Mouse (Mus musculus) small intestine, adult 2 months (tissue): Measurements from ENCODE around the gene Pacrg. TPM values are rescaled to one million over a fixed set of nuclear protein-coding genes. Genes with fewer than 3 reads are reported as not detected.

Experiments
- H3K27ac ChIP-seq: fragments of 200-500 bp; 2 replicates; pipeline ENCODE4 v1.5.1; 2012; ENCODE audit warnings: low read depth, low read length, control low read depth, inconsistent platforms; ENCODE audit not compliant: insufficient read depth
- H3K27me3 ChIP-seq: fragments of 200-500 bp; 2 replicates; pipeline ENCODE4 v1.6.1; 2012; ENCODE audit warnings: mild to moderate bottlenecking, moderate library complexity, low read length, inconsistent platforms; ENCODE audit not compliant: control insufficient read depth, insufficient read depth
- H3K36me3 ChIP-seq: fragments of 200-500 bp; 2 replicates; pipeline ENCODE4 v1.6.1; 2012; ENCODE audit warnings: mild to moderate bottlenecking, low read length, control low read depth, inconsistent platforms; ENCODE audit not compliant: control insufficient read depth, insufficient read depth
- H3K4me1 ChIP-seq: fragments of 200-500 bp; 2 replicates; pipeline ENCODE4 v1.6.1; 2012; ENCODE audit warnings: low read length, inconsistent platforms, mixed read lengths; ENCODE audit not compliant: control insufficient read depth, insufficient read depth, insufficient read length
- H3K4me3 ChIP-seq: fragments of 200-500 bp; 2 replicates; pipeline ENCODE4 v1.5.1; 2012; ENCODE audit warnings: low read depth, mild to moderate bottlenecking, control low read depth, inconsistent platforms, low read length, moderate library complexity
- CTCF ChIP-seq: fragments of 200-500 bp; IDR thresholded peaks from 2 replicates; pipeline ENCODE4 v1.5.1; 2012; ENCODE audit warnings: low read depth, mild to moderate bottlenecking, control low read depth, inconsistent platforms, low read length, moderate library complexity, mixed read lengths; ENCODE audit not compliant: insufficient replicate concordance, insufficient read length; ENCODE audit errors: extremely low read depth
- POLR2A ChIP-seq: fragments of 200-500 bp; IDR thresholded peaks from 2 replicates; pipeline ENCODE4 v1.6.1; 2012; ENCODE audit warnings: low read depth, mild to moderate bottlenecking, control low read depth, inconsistent platforms, low read length, moderate library complexity
- WGBS: fragments of 180-500 bp; shearing (Covaris S2); methylation state at CpG from one replicate; pipeline ENCODE4 v1.1.7; 2018; 5-methylcytosine and 5-hydroxymethylcytosine counted together
- polyA plus RNA-seq: library from polyadenylated mRNA; depleted of rRNA; stranded (reverse); fragments of >200 nt; gene quantifications from 2 replicates; pipeline ENCODE4 v1.2.3, GENCODE M21; 2012

Pacrg gene
- polyA plus RNA-seq, 1 experiment, result not detected

DNA sequence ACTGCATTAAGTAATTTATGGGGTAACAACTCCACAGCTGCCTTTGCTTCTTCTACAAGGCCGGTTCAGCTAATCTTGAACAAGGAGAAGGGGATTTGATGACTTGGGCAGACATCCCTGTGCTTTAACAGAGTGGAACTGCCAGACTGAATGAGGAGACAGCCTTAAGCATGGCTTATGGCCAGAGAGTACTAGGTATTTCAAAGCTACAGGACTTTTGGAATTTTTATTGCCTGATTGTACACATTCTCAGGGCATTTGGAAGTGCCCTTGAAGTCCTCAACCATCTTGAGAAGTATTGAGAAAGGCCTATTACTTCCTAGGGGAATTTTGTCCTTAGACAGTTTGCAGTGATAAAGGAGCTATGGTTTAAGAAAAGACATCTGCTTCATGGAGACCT lies 65.6 kb downstream of the Pacrg start:
- no peaks in the 10 kb centered on the region for H3K36me3 ChIP-seq
- no peak overlapping the region for H3K4me3 ChIP-seq
- H3K4me1 ChIP-seq, result no peaks in the 10 kb centered on the region
- no peak for TF ChIP-seq POLR2A
- TF ChIP-seq CTCF, result no peak
- no peak overlapping the region for H3K27ac ChIP-seq
- no peaks in the 10 kb centered on the region for H3K27me3 ChIP-seq
- 61% methylated on average over 1 of the region's 1 CpGs for WGBS

DNA sequence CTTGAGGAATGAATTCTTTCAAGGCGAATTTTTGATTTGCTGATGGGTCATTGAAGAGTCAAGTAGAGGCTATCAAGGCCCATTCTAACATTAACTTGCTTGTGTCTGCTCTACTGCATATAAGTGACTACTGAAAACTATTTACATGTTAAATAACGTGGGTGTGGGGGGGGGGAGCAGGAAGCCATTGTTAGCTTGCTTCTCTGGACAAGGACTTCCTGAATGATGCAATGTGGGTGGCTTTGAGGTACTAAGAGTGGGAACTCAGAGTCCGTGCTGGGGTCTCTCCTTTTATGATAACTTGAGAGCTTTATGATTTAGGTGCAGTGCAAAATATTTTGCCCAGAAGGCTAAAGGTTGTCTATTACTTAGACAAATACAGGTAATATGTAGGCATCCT lies 67.9 kb downstream of the Pacrg start:
- no peak overlapping the region for H3K27ac ChIP-seq
- no peaks in the 10 kb centered on the region for H3K36me3 ChIP-seq
- H3K27me3 ChIP-seq, result no peaks in the 10 kb centered on the region
- TF ChIP-seq CTCF (no peak), POLR2A (no peak)
- no peaks in the 10 kb centered on the region for H3K4me1 ChIP-seq
- H3K4me3 ChIP-seq, result no peak overlapping the region
- 49% methylated on average over 3 of the region's 3 CpGs for WGBS

DNA sequence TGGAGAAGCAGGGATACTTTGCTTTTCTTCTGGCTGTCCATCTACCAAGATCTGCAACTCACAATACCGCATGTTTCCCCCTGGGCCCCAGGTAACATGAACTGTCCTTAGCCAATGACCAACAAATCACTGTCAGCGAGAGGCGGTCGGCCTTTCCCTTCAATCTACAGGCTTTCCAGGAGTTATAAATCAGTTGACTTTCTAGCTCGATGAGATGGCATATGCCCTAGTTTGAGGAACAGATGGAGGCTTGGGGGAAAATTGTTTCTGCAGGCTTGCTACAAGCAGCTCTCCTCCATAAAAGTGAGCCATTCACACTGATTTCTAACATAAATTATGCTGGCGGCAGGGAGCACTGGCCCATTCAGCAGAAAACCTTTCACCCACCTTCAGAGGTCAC lies 70.2 kb downstream of the Pacrg start:
- H3K36me3 ChIP-seq, result no peaks in the 10 kb centered on the region
- H3K4me3 ChIP-seq, result no peak overlapping the region
- 69% methylated on average over 6 of the region's 6 CpGs for WGBS
- no peaks in the 10 kb centered on the region for H3K4me1 ChIP-seq
- TF ChIP-seq CTCF, result no peak
- TF ChIP-seq POLR2A, result no peak
- H3K27ac ChIP-seq, result no peak overlapping the region
- no peaks in the 10 kb centered on the region for H3K27me3 ChIP-seq

DNA sequence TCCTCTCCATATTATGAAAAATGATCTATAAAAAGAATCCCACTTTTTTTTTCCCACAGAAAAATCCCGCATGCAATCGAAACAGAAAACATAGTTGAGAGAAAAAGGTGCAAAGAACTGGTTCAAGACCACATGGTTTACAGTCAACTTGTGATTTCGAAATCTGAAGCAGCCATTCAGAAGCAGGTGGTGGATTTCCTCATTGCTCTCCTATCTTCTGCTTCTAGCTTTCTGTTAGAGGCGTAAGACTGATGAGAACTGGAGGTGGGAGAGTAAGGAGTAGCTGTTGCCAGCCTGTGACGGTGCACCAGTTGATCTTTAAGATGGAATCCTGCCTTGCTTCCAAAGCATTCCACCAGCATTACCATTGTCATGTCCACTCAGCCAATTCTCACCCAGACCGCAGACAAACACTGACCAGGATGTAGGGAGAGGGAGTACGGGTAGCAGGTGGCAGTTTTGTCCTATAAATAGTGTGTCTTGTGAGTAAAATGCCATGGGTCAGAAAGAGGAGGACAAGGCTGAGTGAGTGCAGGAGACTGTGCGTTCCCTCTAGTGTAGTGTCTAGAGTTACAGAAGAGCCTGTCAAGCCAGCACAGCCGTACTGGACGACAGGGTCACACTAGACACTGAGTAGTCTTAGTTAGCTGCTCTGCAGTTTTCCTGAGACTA lies 73.2 kb downstream of the Pacrg start:
- 53% methylated on average over 10 of the region's 10 CpGs for WGBS
- no peak overlapping the region for H3K27ac ChIP-seq
- H3K4me1 ChIP-seq, result no peaks in the 10 kb centered on the region
- no peaks in the 10 kb centered on the region for H3K36me3 ChIP-seq
- H3K4me3 ChIP-seq, result no peak overlapping the region
- H3K27me3 ChIP-seq, result no peaks in the 10 kb centered on the region
- TF ChIP-seq CTCF (no peak), POLR2A (no peak)

DNA sequence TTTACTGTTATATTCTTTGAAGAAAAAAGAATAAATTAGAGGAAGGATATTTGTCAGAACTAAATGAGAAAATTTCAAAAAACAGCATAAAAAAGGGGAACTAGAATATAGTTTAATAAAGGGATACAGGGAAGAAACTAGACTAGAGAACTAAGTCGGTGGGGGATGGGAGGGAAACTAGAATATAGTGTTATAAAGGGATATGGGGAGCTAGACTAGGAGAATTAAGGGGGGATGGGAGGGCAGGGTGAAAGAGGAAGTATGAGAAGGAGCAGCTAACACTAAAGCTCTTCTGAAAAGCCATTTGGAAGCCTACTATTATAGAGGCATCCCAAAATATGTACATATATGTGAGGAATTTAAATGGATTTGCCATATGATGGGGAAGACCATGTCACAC lies 75.8 kb downstream of the Pacrg start:
- no peak overlapping the region for H3K4me3 ChIP-seq
- no peaks in the 10 kb centered on the region for H3K4me1 ChIP-seq
- no peaks in the 10 kb centered on the region for H3K27me3 ChIP-seq
- no peak overlapping the region for H3K27ac ChIP-seq
- H3K36me3 ChIP-seq, result no peaks in the 10 kb centered on the region
- no peak for TF ChIP-seq POLR2A
- WGBS, result 79% methylated on average over 1 of the region's 1 CpGs

DNA sequence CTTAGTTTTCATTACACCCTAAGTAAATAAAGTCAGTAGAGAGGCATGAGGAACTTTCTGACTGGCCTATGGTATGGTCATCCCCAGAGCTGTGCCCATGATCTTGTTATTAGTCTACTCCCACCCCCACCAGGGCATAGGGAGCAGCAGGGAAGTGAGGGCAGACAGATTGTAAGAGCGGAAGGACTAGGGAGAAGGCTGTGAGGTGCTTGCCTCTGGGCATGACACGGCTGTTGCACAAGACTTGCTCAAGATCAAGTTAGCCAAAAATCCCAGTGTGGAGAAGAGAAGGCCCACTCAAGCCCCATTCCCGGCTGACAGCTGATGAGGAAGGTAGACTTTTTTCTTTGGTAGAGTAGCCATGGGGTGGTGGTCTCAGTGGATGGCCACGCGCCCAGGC lies 82.7 kb downstream of the Pacrg start:
- H3K4me1 ChIP-seq, result no peaks in the 10 kb centered on the region
- H3K36me3 ChIP-seq, result no peaks in the 10 kb centered on the region
- H3K27ac ChIP-seq, result no peak overlapping the region
- TF ChIP-seq CTCF, result no peak
- no peak for TF ChIP-seq POLR2A
- no peak overlapping the region for H3K4me3 ChIP-seq
- H3K27me3 ChIP-seq, result no peaks in the 10 kb centered on the region
- 91% methylated on average over 5 of the region's 5 CpGs for WGBS

DNA sequence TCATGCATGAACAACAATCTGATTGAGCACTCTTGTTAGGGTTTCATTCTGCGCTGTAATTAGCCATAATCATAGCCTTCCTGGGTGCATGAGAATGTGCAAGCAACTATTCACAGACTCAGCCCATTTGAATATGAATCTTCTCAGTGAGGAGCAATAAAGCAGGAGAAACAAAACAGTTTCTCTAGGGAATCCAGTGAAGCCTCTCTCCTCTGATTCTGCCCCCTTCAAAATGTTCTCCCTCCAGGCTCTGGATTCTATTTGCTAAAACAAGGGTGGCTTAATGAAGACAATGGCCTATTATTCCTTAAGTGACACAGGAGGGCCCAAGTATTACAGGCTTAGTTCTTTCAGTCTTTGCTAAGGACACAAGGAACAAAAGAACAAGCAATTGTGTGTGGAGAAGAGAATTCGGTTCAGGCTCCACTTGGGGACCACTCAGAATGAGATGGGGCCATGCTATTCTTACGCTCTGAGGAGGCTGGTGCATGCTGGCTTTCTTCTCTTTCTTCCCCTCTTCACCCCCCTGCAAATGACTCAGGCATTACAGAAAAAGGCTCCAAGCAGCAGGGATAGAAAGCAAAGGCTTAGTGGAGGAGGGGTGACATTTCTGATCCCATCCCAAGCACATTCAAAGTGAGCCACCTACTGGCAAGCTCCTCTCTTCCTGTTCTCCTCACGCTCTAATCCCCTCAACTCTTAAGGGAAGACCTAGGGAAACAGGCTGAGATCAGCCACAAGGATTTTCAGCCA lies 95.2 kb downstream of the Pacrg start:
- no peaks in the 10 kb centered on the region for H3K4me1 ChIP-seq
- 51% methylated on average over 4 of the region's 4 CpGs for WGBS
- H3K27ac ChIP-seq, result no peak overlapping the region
- no peak overlapping the region for H3K4me3 ChIP-seq
- no peaks in the 10 kb centered on the region for H3K27me3 ChIP-seq
- no peaks in the 10 kb centered on the region for H3K36me3 ChIP-seq
- no peak for TF ChIP-seq POLR2A
- TF ChIP-seq CTCF, result no peak
